Mouse (Mus musculus) G1E-ER4 (cell line): ENCODE data around the gene 2010109A12Rik. TPM values are rescaled to one million over a fixed set of nuclear protein-coding genes. Genes with fewer than 3 reads are reported as not detected.

Source experiments
- GATA1 ChIP-seq: IDR thresholded peaks from one replicate; pipeline ENCODE4 v1.8.0; 2012; ENCODE audit warnings: low read length, inconsistent platforms
- polyA plus RNA-seq: library from polyadenylated mRNA; stranded (reverse); fragments of >175 nt; gene quantifications from 2 replicates; pipeline ENCODE4 v1.2.3, GENCODE M21; 2012

Gene 2010109A12Rik
- polyA plus RNA-seq, 1 experiment: 0.11 TPM

- TF ChIP-seq GATA1: no peak
Observed at GRCm38 (mm10) chr5:93251001-93251760, 44.9 kb downstream of the 2010109A12Rik start.

- TF ChIP-seq GATA1: no peak
Observed at GRCm38 (mm10) chr5:93255759-93256265, 49.5 kb downstream of the 2010109A12Rik start.

- no peak for TF ChIP-seq GATA1
Observed at GRCm38 (mm10) chr5:93256820-93257405, 50.6 kb downstream of the 2010109A12Rik start.

GRCm38 (mm10) chr5:93259349-93259748 is 53.0 kb downstream of the 2010109A12Rik start:
- TF ChIP-seq GATA1: no peak

GRCm38 (mm10) chr5:93260983-93261382 is 54.7 kb downstream of the 2010109A12Rik start:
- no peak for TF ChIP-seq GATA1

GRCm38 (mm10) chr5:93262751-93263150 is 56.4 kb downstream of the 2010109A12Rik start:
- no peak for TF ChIP-seq GATA1

Other genes with a start within 250 kb of the 2010109A12Rik start
- not detected in 2 replicates for gene Sowahb, start 161.5 kb upstream of the 2010109A12Rik start, polyA plus RNA-seq
- gene Sept11, start 113.1 kb upstream of the 2010109A12Rik start, polyA plus RNA-seq: 18.4 and 21.6 TPM in 2 replicates
- 131 and 135 TPM in 2 replicates for gene Ccni, start within 50 bp of the 2010109A12Rik start, polyA plus RNA-seq
- 19.6 and 30.7 TPM in 2 replicates for gene Ccng2, start 60.7 kb downstream of the 2010109A12Rik start, polyA plus RNA-seq